ENCODE assay signal across 24 mouse cellular contexts in genomic region chr6:112325213-112325612, GRCm38 (mm10). TPM values are rescaled to one million over a fixed set of nuclear protein-coding genes. Genes with fewer than 3 reads are reported as not detected.
A peak's percentile ranks its signal among the peaks of the same experiment; 100 is the strongest.
DNase-seq lines count a peak whose midpoint lies in the region; ATAC-seq and TF ChIP-seq lines count a peak whose summit lies in the region.
"Had no signal": no experiment of that assay in that cellular context is flagged by ENCODE, and none has a peak within 500 bp of the region (broad histone marks: within the 10 kb centered on the region; RNA-seq: fewer than 3 reads in every experiment).

No protein-coding gene starts in this region.

- no peak overlapping the region for H3K4me3 ChIP-seq in kidney, postnatal 0 days (replicated peaks; ENCODE audit: low read depth, low read length)
- H3K4me3 ChIP-seq: embryonic facial prominence, embryonic 12.5 days; embryonic facial prominence, embryonic 15.5 days; gastrocnemius, adult 2 months; hindbrain, embryonic 12.5 days; hindbrain, embryonic 15.5 days had no signal

- no peak overlapping the region for H3K9ac ChIP-seq in kidney, postnatal 0 days (ENCODE audit: low read depth, low read length)
- H3K9ac ChIP-seq: embryonic facial prominence, embryonic 12.5 days; embryonic facial prominence, embryonic 15.5 days; forebrain, postnatal 0 days; hindbrain, embryonic 12.5 days; hindbrain, embryonic 15.5 days had no signal

- peak; percentile 19 for DNase-seq in adrenal gland, postnatal 10 days
- DNase-seq in adrenal gland, adult 18-20 months (ENCODE audit: low spot score in 2 of 2): no peak
- peak; percentile 21 for DNase-seq in kidney, postnatal 0 days (ENCODE audit: low spot score)
- DNase-seq in kidney, adult 18-20 months: no peak
- DNase-seq in kidney, postnatal 36 days: peak; percentile 32 to 41
- no peak for DNase-seq in kidney, postnatal 25 days
- DNase-seq: adrenal gland, adult 8-10 months; B cell, adult 2 months; cerebellum, adult 11 months; cerebellum, adult 2 months; cerebellum, adult 9-11 months; cerebellum, postnatal 25 days; forebrain, postnatal 0 days; gastrocnemius, adult 2 months; gastrocnemius, postnatal 14 days; heart, adult 11 months had no signal

- WGBS in kidney, postnatal 0 days: 69% methylated on average over 3 of the region's 3 CpGs

- no peaks in the 10 kb centered on the region for H3K4me1 ChIP-seq in kidney, postnatal 0 days (replicated peaks; ENCODE audit: insufficient read depth, low read length)
- H3K4me1 ChIP-seq: embryonic facial prominence, embryonic 12.5 days; hindbrain, embryonic 12.5 days; hindbrain, embryonic 15.5 days had no signal

- H3K36me3 ChIP-seq in kidney, postnatal 0 days (ENCODE audit: insufficient read depth, low read length): peaks cover 6% of the 10 kb centered on the region; the same call in 1 of the 2 replicates
- H3K36me3 ChIP-seq: embryonic facial prominence, embryonic 12.5 days; G1E; hindbrain, embryonic 12.5 days; hindbrain, embryonic 15.5 days had no signal

- no peaks in the 10 kb centered on the region for H3K27me3 ChIP-seq in kidney, postnatal 0 days (ENCODE audit: insufficient read depth, low read length)
- H3K27me3 ChIP-seq: embryonic facial prominence, embryonic 12.5 days; embryonic facial prominence, embryonic 15.5 days; hindbrain, embryonic 12.5 days; hindbrain, embryonic 15.5 days; Patski had no signal

- no peak for ATAC-seq in kidney, postnatal 0 days (replicated peaks; ENCODE audit: low FRiP score, low read depth)
- ATAC-seq: forebrain, embryonic 14.5 days; forebrain, postnatal 0 days; Patski had no signal

- no peaks in the 10 kb centered on the region for H3K9me3 ChIP-seq in kidney, postnatal 0 days (replicated peaks; ENCODE audit: low read length)
- H3K9me3 ChIP-seq: embryonic facial prominence, embryonic 12.5 days; embryonic facial prominence, embryonic 15.5 days; hindbrain, embryonic 12.5 days; hindbrain, embryonic 15.5 days had no signal

- no peak overlapping the region for H3K27ac ChIP-seq in kidney, postnatal 0 days
- H3K27ac ChIP-seq: embryonic facial prominence, embryonic 12.5 days; embryonic facial prominence, embryonic 15.5 days; gastrocnemius, adult 2 months; hindbrain, embryonic 12.5 days; hindbrain, embryonic 15.5 days had no signal

- TF ChIP-seq CTCF in kidney, postnatal 0 days (IDR thresholded peaks at IDR 0.05; ENCODE audit: low read depth): no peak

- H3K4me2 ChIP-seq in kidney, postnatal 0 days (ENCODE audit: low read length): no peak overlapping the region
- H3K4me2 ChIP-seq: embryonic facial prominence, embryonic 12.5 days; embryonic facial prominence, embryonic 15.5 days; heart, embryonic 11.5 days; hindbrain, embryonic 12.5 days; hindbrain, embryonic 15.5 days had no signal

RNA-seq across cellular contexts. Expression of gene Lmcd1, which starts 51.7 kb away (rescaled TPM):
- 10 to 100 TPM; 12.8 to 18.1 TPM for total RNA-seq in adrenal gland, postnatal 10 days (2021)
- 1 to 10 TPM; 6.4 to 7.9 TPM for total RNA-seq in adrenal gland, adult 18-20 months (2021)
- 34.3 and 34.4 TPM in 2 replicates for polyA plus RNA-seq in kidney, postnatal 0 days (2015; fragmentation: Nextera tagmentation; extraction: Ambion mirVana)
- polyA plus RNA-seq: G1E had no signal

Comparison
In these comparisons a context has a peak if more than half of its experiments do, and no peak if none do; other contexts are left out.
1. DNase-seq: peak in adrenal gland, postnatal 10 days (single experiment), kidney, postnatal 0 days (single experiment) and kidney, postnatal 36 days (2 of 2); none in adrenal gland, adult 18-20 months (0 of 2), kidney, adult 18-20 months (single experiment) and kidney, postnatal 25 days (0 of 2).